Mouse (Mus musculus): Measurements from ENCODE around the gene Tox3. TPM values are rescaled to one million over a fixed set of nuclear protein-coding genes. Genes with fewer than 3 reads are reported as not detected.

Gene Tox3
- total and polyA plus RNA-seq, 3 experiments: not detected

DNA sequence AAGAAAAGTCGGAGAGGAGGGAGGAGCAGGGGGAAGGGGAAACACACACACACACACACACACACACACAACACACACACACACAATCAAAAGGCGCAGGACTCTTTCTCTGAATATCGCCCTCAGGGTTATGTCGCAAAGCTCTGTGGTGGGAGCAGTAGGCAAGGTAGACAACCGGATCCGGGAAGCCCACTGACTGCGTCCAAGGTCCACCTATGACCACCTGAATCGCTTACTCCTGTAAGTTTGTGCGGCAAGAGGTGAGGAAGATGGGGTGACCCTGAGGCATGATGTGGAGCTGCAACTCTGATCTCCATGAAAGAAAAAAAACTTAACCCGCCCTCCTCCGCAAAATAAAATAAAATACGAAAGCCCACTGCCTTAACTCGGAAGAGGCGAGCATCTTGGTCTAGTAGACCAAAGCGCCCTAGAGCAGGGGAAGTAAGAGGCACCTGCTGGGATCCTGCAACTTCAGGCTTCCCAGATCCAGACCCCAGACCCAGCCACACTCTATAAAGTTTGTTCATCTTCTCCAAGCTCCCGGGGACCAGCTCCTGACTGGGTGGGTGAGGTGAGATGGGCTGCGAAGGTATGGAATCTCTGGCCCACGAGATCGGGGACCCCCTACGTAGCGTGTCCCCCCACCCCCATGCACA, 1.1 kb downstream of the Tox3 start:
- in situ Hi-C loops (cut with MboI; ENCODE audit: low pct_ligation_motif_present, low pct_unique_long_range_greater_than_20kb, low sequenced_read_pairs) (no loop called here), dilution Hi-C loops (cut with MboI; ENCODE audit: extremely low pct_ligation_motif_present, extremely low pct_unique_long_range_greater_than_20kb, low sequenced_read_pairs) (no loop called here)
- Histone ChIP-seq H3K4me3 (replicated peaks in 1 of 3; ENCODE audit: low read depth in 2 of 3, low read length in 2 of 3, poor library complexity in 1 of 3) (no peak overlapping the region), H3K9me3 (replicated peaks; ENCODE audit: low read length) (peaks cover 8% of the 10 kb centered on the region), H3K9ac (ENCODE audit: insufficient read depth, low read depth) (no peak overlapping the region), H3K27ac (ENCODE audit: insufficient read depth, low read depth) (no peak overlapping the region), H3K36me3 (replicated peaks in 1 of 2; ENCODE audit: control insufficient read depth in 1 of 2, insufficient read depth in 1 of 2, low read length in 1 of 2) (no peaks in the 10 kb centered on the region), H3K79me2 (replicated peaks; ENCODE audit: control insufficient read depth, extremely low read depth, insufficient read depth, poor library complexity, severe bottlenecking) (no peaks in the 10 kb centered on the region), H3K27me3 (replicated peaks) (no peaks in the 10 kb centered on the region), H3K4me1 (ENCODE audit: control insufficient read depth in 1 of 2, insufficient read depth in 2 of 2) (peaks cover 0 to 26% of the 10 kb centered on the region in 2 experiments; a peak in 2 of 4 replicates), H3K4me2 (ENCODE audit: insufficient read depth, low read depth, poor library complexity, severe bottlenecking) (no peak overlapping the region)
- no peak for TF ChIP-seq MXI1 (IDR thresholded peaks at IDR 0.05; ENCODE audit: low read depth, low read length)
- no peak for DNase-seq (ENCODE audit: extremely low read depth)

DNA sequence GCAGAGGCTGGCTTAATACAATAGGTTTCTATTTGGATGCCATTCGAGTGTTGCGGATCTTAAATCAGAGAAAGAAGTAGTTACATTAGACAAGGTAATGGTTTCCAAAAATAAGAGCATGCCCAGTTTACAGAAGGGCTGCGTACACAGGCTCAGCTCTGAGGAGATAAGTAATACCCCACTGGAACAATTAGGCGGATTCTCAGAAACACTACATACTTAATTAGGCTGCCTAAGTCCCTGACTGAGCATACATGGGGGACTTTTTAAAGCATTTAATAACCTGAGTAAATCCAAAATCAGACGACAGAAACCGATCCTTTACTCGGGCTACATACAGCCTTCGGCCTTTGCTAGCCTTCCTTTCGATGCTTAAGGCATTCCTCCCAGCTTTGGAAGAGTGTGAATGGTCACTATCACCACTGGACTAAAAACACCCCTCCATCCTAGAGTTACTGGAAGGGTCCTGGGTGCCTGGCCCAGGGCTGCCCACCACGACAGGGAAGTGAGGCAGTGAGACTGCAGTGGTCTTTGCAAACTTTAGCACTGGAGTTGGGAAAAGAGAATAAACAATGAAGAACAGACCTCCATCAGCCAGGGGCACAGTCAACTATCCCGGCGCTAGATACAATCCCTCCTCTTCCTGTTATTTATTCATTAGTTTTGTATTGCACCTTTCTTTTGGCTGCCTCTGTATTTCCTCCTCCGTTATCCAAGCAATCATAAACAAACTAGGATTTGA, 1.8 kb downstream of the Tox3 start:
- H3K4me2 ChIP-seq (ENCODE audit: insufficient read depth, low read depth, poor library complexity, severe bottlenecking): no peak overlapping the region
- no peaks in the 10 kb centered on the region for H3K36me3 ChIP-seq (replicated peaks in 1 of 2; ENCODE audit: control insufficient read depth in 1 of 2, insufficient read depth in 1 of 2, low read length in 1 of 2)
- no peak overlapping the region for H3K4me3 ChIP-seq (replicated peaks in 1 of 3; ENCODE audit: low read depth in 2 of 3, low read length in 2 of 3, poor library complexity in 1 of 3)
- DNase-seq (ENCODE audit: extremely low read depth): no peak
- in situ Hi-C loops (cut with MboI; ENCODE audit: low pct_ligation_motif_present, low pct_unique_long_range_greater_than_20kb, low sequenced_read_pairs) (no loop called here), dilution Hi-C loops (cut with MboI; ENCODE audit: extremely low pct_ligation_motif_present, extremely low pct_unique_long_range_greater_than_20kb, low sequenced_read_pairs) (no loop called here)
- no peaks in the 10 kb centered on the region for H3K27me3 ChIP-seq (replicated peaks)
- H3K4me1 ChIP-seq (ENCODE audit: control insufficient read depth in 1 of 2, insufficient read depth in 2 of 2): peaks cover 0 to 21% of the 10 kb centered on the region in 2 experiments; a peak in 2 of 4 replicates
- no peak overlapping the region for H3K27ac ChIP-seq (ENCODE audit: insufficient read depth, low read depth)
- peaks cover 8% of the 10 kb centered on the region for H3K9me3 ChIP-seq (replicated peaks; ENCODE audit: low read length)
- no peak overlapping the region for H3K9ac ChIP-seq (ENCODE audit: insufficient read depth, low read depth)
- H3K79me2 ChIP-seq (replicated peaks; ENCODE audit: control insufficient read depth, extremely low read depth, insufficient read depth, poor library complexity, severe bottlenecking): no peaks in the 10 kb centered on the region
- TF ChIP-seq CHD1 (IDR thresholded peaks at IDR 0.05; ENCODE audit: low read depth, low read length): no peak
- TF ChIP-seq ELF1 (IDR thresholded peaks at IDR 0.05; ENCODE audit: low read depth, low read length): no peak
- no peak for TF ChIP-seq TCF12 (IDR thresholded peaks at IDR 0.05; ENCODE audit: low read depth, low read length)
- no peak for TF ChIP-seq CHD2 (IDR thresholded peaks at IDR 0.05; ENCODE audit: low read length)
- TF ChIP-seq E2F4 (IDR thresholded peaks at IDR 0.05; ENCODE audit: insufficient replicate concordance, low read depth, low read length): no peak
- TF ChIP-seq MYC (IDR thresholded peaks at IDR 0.05; ENCODE audit: low read depth, low read length): no peak
- TF ChIP-seq IRF4 (IDR thresholded peaks at IDR 0.05; ENCODE audit: low read depth, low read length): no peak
- TF ChIP-seq JUND (conservative IDR thresholded peaks at IDR 0.05; ENCODE audit: low read depth, low read length): no peak
